In genomic region chr11:53350291-53351223, GRCm38 (mm10) we compare ENCODE assay signal across 8 mouse cellular contexts. TPM values are rescaled to one million over a fixed set of nuclear protein-coding genes. Genes with fewer than 3 reads are reported as not detected.
A peak's percentile ranks its signal among the peaks of the same experiment; 100 is the strongest.
DNase-seq lines count a peak whose midpoint lies in the region; ATAC-seq and TF ChIP-seq lines count a peak whose summit lies in the region.

Gene Aff4, plus strand, starts transcription at chr11:53350833.

- no peaks in the 10 kb centered on the region for H3K36me3 ChIP-seq in lung, embryonic 16.5 days (ENCODE audit: control insufficient read depth, insufficient read depth, low read length)
- H3K36me3 ChIP-seq in thymus, adult 2 months (ENCODE audit: control insufficient read depth, insufficient read depth, low read length), result 0 out of 2 replicates have a peak, but pooled peaks cover 4% of the 10 kb centered on the region

- peak; percentile 45 for TF ChIP-seq CTCF in thymus, adult 2 months (IDR thresholded peaks at IDR 0.05; ENCODE audit: borderline replicate concordance, control insufficient read depth, extremely low read depth, insufficient read depth, low read length, poor library complexity)

- peak within 1 kb of the TSS; percentile 97 for H3K27ac ChIP-seq in lung, embryonic 16.5 days (ENCODE audit: low read length)
- peak within 1 kb of the TSS; percentile 74 for H3K27ac ChIP-seq in thymus, adult 2 months (ENCODE audit: control insufficient read depth, insufficient read depth, low read length)

- ATAC-seq in frontal cortex, adult (ENCODE audit: low TSS enrichment), result peak; percentile 78
- peak; percentile 42 to 74 for ATAC-seq in hematopoietic stem cell, adult 5-6 weeks (replicated peaks in 1 of 2; ENCODE audit: insufficient read depth in 1 of 2, low FRiP score in 2 of 2, low TSS enrichment in 1 of 2, low read depth in 1 of 2, poor library complexity in 2 of 2, severe bottlenecking in 2 of 2)
- ATAC-seq in lung, embryonic 16.5 days (ENCODE audit: low read depth), result peak; percentile 97

- H3K4me2 ChIP-seq in lung, embryonic 16.5 days (ENCODE audit: low read depth, low read length), result peak within 1 kb of the TSS; percentile 60

- H3K4me3 ChIP-seq in lung, embryonic 16.5 days (ENCODE audit: low read length), result peak within 1 kb of the TSS; percentile 96
- peak within 1 kb of the TSS; percentile 96 for H3K4me3 ChIP-seq in thymus, adult 2 months (ENCODE audit: control insufficient read depth, insufficient read depth, low read length)

- H3K27me3 ChIP-seq in lung, embryonic 16.5 days (ENCODE audit: control insufficient read depth, insufficient read depth, low read depth, low read length), result no peaks in the 10 kb centered on the region
- no peaks in the 10 kb centered on the region for H3K27me3 ChIP-seq in thymus, adult 2 months (ENCODE audit: control insufficient read depth, insufficient read depth, low read length)

- TF ChIP-seq POLR2A in thymus, adult 2 months (IDR thresholded peaks at IDR 0.05; ENCODE audit: control insufficient read depth, extremely low read depth, insufficient read depth, low read length, poor library complexity), result peak; percentile 91

- H3K9me3 ChIP-seq in lung, embryonic 16.5 days (ENCODE audit: control insufficient read depth, low read length), result no peaks in the 10 kb centered on the region

- H3K4me1 ChIP-seq in lung, embryonic 16.5 days (replicated peaks; ENCODE audit: control insufficient read depth, insufficient read depth, low read length), result peaks cover 5% of the 10 kb centered on the region
- H3K4me1 ChIP-seq in thymus, adult 2 months (replicated peaks; ENCODE audit: control insufficient read depth, insufficient read depth, low read length), result peaks cover 7% of the 10 kb centered on the region

- under 1% methylated on average over 109 of the region's 127 CpGs for WGBS in lung, embryonic 16.5 days
- under 1% methylated on average over 126 of the region's 127 CpGs for WGBS in thymus, adult 2 months

- peak within 1 kb of the TSS; percentile 97 for H3K9ac ChIP-seq in lung, embryonic 16.5 days (ENCODE audit: low read length)

- DNase-seq in MN1 (ENCODE audit: low spot score), result peak; percentile 96
- DNase-seq in cerebellum, adult 8-10 months, result peak; percentile 90
- peak; percentile 95 for DNase-seq in layer of hippocampus, adult 9-11 months
- DNase-seq in ovary, adult 18-20 months (ENCODE audit: low spot score), result peak; percentile 88
- DNase-seq in thymus, adult 2 months, result peak; percentile 84

RNA-seq across cellular contexts. Expression of gene Aff4, which starts in this region (rescaled TPM):
- 91.0 and 127 TPM in 2 replicates for total RNA-seq in hematopoietic stem cell, adult 5-6 weeks (2017)
- 24.1 and 30.9 TPM in 2 replicates for polyA plus RNA-seq in lung, embryonic 16.5 days (2015; fragmentation: Nextera tagmentation; extraction: Ambion mirVana)
- 16.4 and 18.9 TPM in 2 replicates for polyA plus RNA-seq in thymus, adult 2 months (2012; rRNA removed)

Comparison
In these comparisons a context has a peak if more than half of its experiments do, and no peak if none do; other contexts are left out.
1. Peak in every context shown above with its lines: DNase-seq, ATAC-seq, H3K4me3 ChIP-seq and H3K27ac ChIP-seq.